In genomic region chr17:23546702-23547505, GRCm38 (mm10) we compare ENCODE assay signal across 8 mouse cellular contexts. TPM values are rescaled to one million over a fixed set of nuclear protein-coding genes. Genes with fewer than 3 reads are reported as not detected.
DNase-seq lines count a peak whose midpoint lies in the region; ATAC-seq and TF ChIP-seq lines count a peak whose summit lies in the region.

No protein-coding gene starts in this region.

- under 1% methylated on average over 42 of the region's 42 CpGs for WGBS in forebrain, embryonic 11.5 days
- WGBS in heart, embryonic 15.5 days: under 1% methylated on average over 42 of the region's 42 CpGs
- under 1% methylated on average over 42 of the region's 42 CpGs for WGBS in liver, embryonic 12.5 days (ENCODE audit: insufficient replicate concordance)

- peak; percentile 89 for DNase-seq in CD4-positive, CD25-positive, alpha-beta regulatory T cell, adult 2 months (ENCODE audit: low read depth, low spot score)
- DNase-seq in forebrain, embryonic 11.5 days (ENCODE audit: low spot score): peak; percentile 91
- peak; percentile 88 for DNase-seq in kidney, postnatal 14 days
- DNase-seq in spleen, postnatal 36 days (ENCODE audit: low spot score in 2 of 2): peak; percentile 74 to 81

- no peak for TF ChIP-seq POLR2A in myocyte (IDR thresholded peaks at IDR 0.05; ENCODE audit: insufficient read length, low read depth)

- peak; percentile 47 for ATAC-seq in forebrain, embryonic 11.5 days (replicated peaks; ENCODE audit: low FRiP score)
- ATAC-seq in heart, embryonic 15.5 days (replicated peaks; ENCODE audit: insufficient number of reproducible peaks, insufficient read depth, low FRiP score, low read depth): peak; percentile 28
- peak; percentile 50 for ATAC-seq in liver, embryonic 12.5 days

- peak overlapping the region; percentile 33 for H3ac ChIP-seq in myocyte (ENCODE audit: control insufficient read depth, insufficient read length)

- H3K4me2 ChIP-seq in forebrain, embryonic 11.5 days (ENCODE audit: low read depth, low read length, severe bottlenecking): peak overlapping the region; percentile 48
- peak overlapping the region; percentile 60 for H3K4me2 ChIP-seq in heart, embryonic 15.5 days
- peak overlapping the region; percentile 74 for H3K4me2 ChIP-seq in liver, embryonic 12.5 days
- H3K4me2 ChIP-seq in myocyte (ENCODE audit: low read depth): peak overlapping the region; percentile 68

- no peaks in the 10 kb centered on the region for H3K36me3 ChIP-seq in forebrain, embryonic 11.5 days (ENCODE audit: control insufficient read depth, insufficient read depth, low read length)
- H3K36me3 ChIP-seq in heart, embryonic 15.5 days: no peaks in the 10 kb centered on the region
- H3K36me3 ChIP-seq in liver, embryonic 12.5 days: no peaks in the 10 kb centered on the region
- H3K36me3 ChIP-seq in myocyte (ENCODE audit: control insufficient read depth, insufficient read depth): no peaks in the 10 kb centered on the region

- H3K27me3 ChIP-seq in forebrain, embryonic 11.5 days (ENCODE audit: control insufficient read depth, insufficient read depth, low read length): no peaks in the 10 kb centered on the region; the same call in 1 of the 2 replicates
- H3K27me3 ChIP-seq in heart, embryonic 15.5 days: peaks cover under 1% of the 10 kb centered on the region; the same call in 1 of the 2 replicates
- 0 out of 2 replicates have a peak, but pooled peaks cover 8% of the 10 kb centered on the region for H3K27me3 ChIP-seq in liver, embryonic 12.5 days (replicated peaks)
- H3K27me3 ChIP-seq in myocyte (ENCODE audit: control insufficient read depth, insufficient read depth, insufficient read length): no peaks in the 10 kb centered on the region

- H3K4me1 ChIP-seq in brown adipose tissue, adult 24 weeks (ENCODE audit: control insufficient read depth, insufficient read depth, insufficient read length, low read length): peaks cover 10% of the 10 kb centered on the region
- peaks cover 2% of the 10 kb centered on the region; the same call in 1 of the 2 replicates for H3K4me1 ChIP-seq in forebrain, embryonic 11.5 days (replicated peaks; ENCODE audit: control insufficient read depth, insufficient read depth, low read length)
- peaks cover 26% of the 10 kb centered on the region for H3K4me1 ChIP-seq in heart, embryonic 15.5 days (replicated peaks)
- peaks cover 47% of the 10 kb centered on the region for H3K4me1 ChIP-seq in liver, embryonic 12.5 days

- peak overlapping the region; percentile 72 for H3K9ac ChIP-seq in forebrain, embryonic 11.5 days (ENCODE audit: low read length)
- H3K9ac ChIP-seq in heart, embryonic 15.5 days: peak overlapping the region; percentile 77
- H3K9ac ChIP-seq in liver, embryonic 12.5 days: peak overlapping the region; percentile 81

- peak overlapping the region; percentile 82 for H3K4me3 ChIP-seq in brown adipose tissue, adult 24 weeks (ENCODE audit: insufficient read depth, low read depth, low read length)
- H3K4me3 ChIP-seq in forebrain, embryonic 11.5 days (ENCODE audit: low read depth, low read length): peak overlapping the region; percentile 67
- H3K4me3 ChIP-seq in heart, embryonic 15.5 days: peak overlapping the region; percentile 69
- H3K4me3 ChIP-seq in liver, embryonic 12.5 days: peak overlapping the region; percentile 74
- peak overlapping the region; percentile 88 for H3K4me3 ChIP-seq in myocyte

- H3K9me3 ChIP-seq in forebrain, embryonic 11.5 days (ENCODE audit: control insufficient read depth, low read length): no peaks in the 10 kb centered on the region
- no peaks in the 10 kb centered on the region for H3K9me3 ChIP-seq in heart, embryonic 15.5 days (replicated peaks)
- no peaks in the 10 kb centered on the region for H3K9me3 ChIP-seq in liver, embryonic 12.5 days (replicated peaks)

- peak overlapping the region; percentile 86 for H3K27ac ChIP-seq in brown adipose tissue, adult 24 weeks (replicated peaks; ENCODE audit: low read depth, low read length)
- 0 out of 2 replicates have a peak overlapping the region, but pooled peaks have one; percentile 13 for H3K27ac ChIP-seq in forebrain, embryonic 11.5 days (ENCODE audit: low read depth, low read length)
- H3K27ac ChIP-seq in heart, embryonic 15.5 days: peak overlapping the region; percentile 74
- peak overlapping the region; percentile 83 for H3K27ac ChIP-seq in liver, embryonic 12.5 days

- H3K79me2 ChIP-seq in myocyte (ENCODE audit: control insufficient read depth, insufficient read depth): no peaks in the 10 kb centered on the region

TF ChIP-seq in myocyte, 11 proteins besides CTCF, POLR2A, EP300 and RAD21:
- no peak for TF ChIP-seq REST (IDR thresholded peaks at IDR 0.05; ENCODE audit: insufficient read depth, insufficient read length)
- no peak for TF ChIP-seq USF1 (IDR thresholded peaks at IDR 0.05; ENCODE audit: low read depth)
- peak; percentile 39 for TF ChIP-seq E2F4 (IDR thresholded peaks at IDR 0.05; ENCODE audit: insufficient read depth)
- TF ChIP-seq MAX (IDR thresholded peaks at IDR 0.05; ENCODE audit: low read depth): no peak
- TF ChIP-seq CEBPB (IDR thresholded peaks at IDR 0.05; ENCODE audit: insufficient read depth, poor library complexity, severe bottlenecking): no peak
- TF ChIP-seq TCF12 (IDR thresholded peaks at IDR 0.05; ENCODE audit: insufficient read depth, poor library complexity, severe bottlenecking): no peak
- no peak for TF ChIP-seq TCF3 (IDR thresholded peaks at IDR 0.05; ENCODE audit: insufficient read length, low read depth)
- TF ChIP-seq POLR2AphosphoS2 (IDR thresholded peaks at IDR 0.05; ENCODE audit: insufficient read length, low read depth): no peak
TF ChIP-seq in myocyte: peak in this region for 1.

RNA-seq across cellular contexts. Expression of gene Zfp213, which starts 17.1 kb away (rescaled TPM):
- 3.4 and 4.6 TPM in 2 replicates for polyA plus RNA-seq in brown adipose tissue, adult 24 weeks (2012; ENCODE audit: insufficient read depth, insufficient read length, missing spikeins)
- polyA plus RNA-seq in forebrain, embryonic 11.5 days (2014; fragmentation: Nextera tagmentation; extraction: Ambion mirVana): 28.1 and 29.9 TPM in 2 replicates
- 10.9 and 14.4 TPM in 2 replicates for polyA plus RNA-seq in heart, embryonic 15.5 days (2015; fragmentation: Nextera tagmentation; extraction: Ambion mirVana)
- polyA plus RNA-seq in liver, embryonic 12.5 days (2016; fragmentation: Nextera tagmentation; extraction: Ambion mirVana): 8.3 and 9.1 TPM in 2 replicates
- polyA plus RNA-seq in myocyte (2012; fragmentation: generic; extraction: Trizol): 9.9 TPM

RNA-seq across cellular contexts. Expression of gene Zfp13, which starts 52.4 kb away (rescaled TPM):
- polyA plus RNA-seq in brown adipose tissue, adult 24 weeks (2012; ENCODE audit: insufficient read depth, insufficient read length, missing spikeins): 1.8 and 3.7 TPM in 2 replicates
- polyA plus RNA-seq in forebrain, embryonic 11.5 days (2014; fragmentation: Nextera tagmentation; extraction: Ambion mirVana): 19.2 and 20.5 TPM in 2 replicates
- 6.7 and 8.3 TPM in 2 replicates for polyA plus RNA-seq in heart, embryonic 15.5 days (2015; fragmentation: Nextera tagmentation; extraction: Ambion mirVana)
- polyA plus RNA-seq in liver, embryonic 12.5 days (2016; fragmentation: Nextera tagmentation; extraction: Ambion mirVana): 2.8 and 2.9 TPM in 2 replicates
- 5.1 TPM for polyA plus RNA-seq in myocyte (2012; fragmentation: generic; extraction: Trizol)

RNA-seq across cellular contexts. Expression of gene Zscan10, which starts 53.8 kb away (rescaled TPM):
- not detected in 2 replicates for polyA plus RNA-seq in brown adipose tissue, adult 24 weeks (2012; ENCODE audit: insufficient read depth, insufficient read length, missing spikeins)
- 0.16 and 0.27 TPM in 2 replicates for polyA plus RNA-seq in forebrain, embryonic 11.5 days (2014; fragmentation: Nextera tagmentation; extraction: Ambion mirVana)
- polyA plus RNA-seq in heart, embryonic 15.5 days (2015; fragmentation: Nextera tagmentation; extraction: Ambion mirVana): 0.06 TPM in 1 of 2 replicates, not detected in the other
- not detected in 2 replicates for polyA plus RNA-seq in liver, embryonic 12.5 days (2016; fragmentation: Nextera tagmentation; extraction: Ambion mirVana)
- polyA plus RNA-seq in myocyte (2012; fragmentation: generic; extraction: Trizol): 0.02 TPM

Comparison
In these comparisons a context has a peak if more than half of its experiments do, and no peak if none do; other contexts are left out.
1. Peak in every context shown above with its lines: DNase-seq, ATAC-seq, H3K4me3 ChIP-seq and H3K27ac ChIP-seq.
2. H3K27ac ChIP-seq: peak in every context shown above with its lines; median percentile 86 in brown adipose tissue, adult 24 weeks; 83 in liver, embryonic 12.5 days; 74 in heart, embryonic 15.5 days; 13 in forebrain, embryonic 11.5 days.